Mouse (Mus musculus) MEL (cell line): ENCODE results near the gene Nadk. TPM values are rescaled to one million over a fixed set of nuclear protein-coding genes. Genes with fewer than 3 reads are reported as not detected.

Experiments
- DNase-seq: peaks from one replicate; pipeline ENCODE4 v3.0.0; 2011; ENCODE audit warnings: low read depth, low spot score
- H3K27ac ChIP-seq: 2 replicates; pipeline ENCODE4 v1.5.1; 2012; ENCODE audit warnings: low read depth, mild to moderate bottlenecking, control low read depth, low read length, moderate library complexity; ENCODE audit not compliant: control insufficient read depth
- H3K27me3 ChIP-seq, 2 experiments: fragments of 150-350 bp in 1 of 2; sonication (generic) in 1 of 2; 2 replicates each; pipeline ENCODE4 v1.6.1; 2012; ENCODE audit warnings: low read length in 2 of 2, mild to moderate bottlenecking in 2 of 2, improper control_type of control experiment in 1 of 2, moderate library complexity in 1 of 2; ENCODE audit not compliant: insufficient read depth in 2 of 2, control insufficient read depth in 1 of 2
- H3K36me3 ChIP-seq, 2 experiments: 2 replicates each; pipeline ENCODE4 v1.6.1; 2012 to 2014; ENCODE audit warnings: low read length in 2 of 2, improper control_type of control experiment in 1 of 2, inconsistent platforms in 1 of 2, mild to moderate bottlenecking in 1 of 2; ENCODE audit not compliant: insufficient read depth in 2 of 2, control insufficient read depth in 1 of 2
- H3K4me1 ChIP-seq, 2 experiments: fragments of 150-350 bp in 1 of 2; sonication (generic) in 1 of 2; 2 replicates each; pipeline ENCODE4 v1.6.1; 2012; ENCODE audit warnings: low read length in 2 of 2, improper control_type of control experiment in 1 of 2, mild to moderate bottlenecking in 1 of 2; ENCODE audit not compliant: insufficient read depth in 2 of 2, control insufficient read depth in 1 of 2
- H3K4me3 ChIP-seq, 2 experiments: fragments of 150-350 bp in 1 of 2; sonication (generic) in 1 of 2; 2 replicates each; pipeline ENCODE4 v1.5.1; 2012; ENCODE audit warnings: low read depth in 2 of 2, low read length in 2 of 2, mild to moderate bottlenecking in 2 of 2, moderate library complexity in 2 of 2, control low read depth in 1 of 2, improper control_type of control experiment in 1 of 2; ENCODE audit not compliant: control insufficient read depth in 1 of 2, insufficient read depth in 1 of 2
- H3K79me2 ChIP-seq: 2 replicates; pipeline ENCODE4 v1.6.1; 2012; ENCODE audit warnings: mild to moderate bottlenecking, low read length, moderate library complexity; ENCODE audit not compliant: control insufficient read depth, poor library complexity, insufficient read depth
- H3K9ac ChIP-seq: 2 replicates; pipeline ENCODE4 v1.6.1; 2012; ENCODE audit warnings: low read depth, mild to moderate bottlenecking, control low read depth, low read length, moderate library complexity; ENCODE audit not compliant: control insufficient read depth, poor library complexity, severe bottlenecking
- H3K9me3 ChIP-seq: fragments of 150-350 bp; sonication (generic); replicated peaks from 2 replicates; pipeline ENCODE4 v1.6.1; 2012; ENCODE audit warnings: mild to moderate bottlenecking, low read length, improper control_type of control experiment, moderate library complexity; ENCODE audit not compliant: insufficient read depth
- BHLHE40 ChIP-seq: IDR thresholded peaks from 2 replicates; pipeline ENCODE4 v1.6.1; 2012; ENCODE audit warnings: low read depth, mild to moderate bottlenecking, inconsistent platforms, low read length, improper control_type of control experiment, borderline replicate concordance
- CHD1 ChIP-seq: IDR thresholded peaks from 2 replicates; pipeline ENCODE4 v1.6.1; 2012; ENCODE audit warnings: low read depth, mild to moderate bottlenecking, inconsistent platforms, low read length, improper control_type of control experiment
- CHD2 ChIP-seq: IDR thresholded peaks from 2 replicates; pipeline ENCODE4 v1.6.1; 2011; ENCODE audit warnings: low read length, improper control_type of control experiment
- EP300 ChIP-seq, 2 experiments: IDR thresholded peaks; 2 replicates each; pipeline ENCODE4 v1.6.1; 2011; ENCODE audit warnings: improper control_type of control experiment in 2 of 2, low read length in 2 of 2, low read depth in 1 of 2, mild to moderate bottlenecking in 1 of 2
- GABPA ChIP-seq: IDR thresholded peaks from 2 replicates; pipeline ENCODE4 v1.6.1; 2012; ENCODE audit warnings: low read depth, mild to moderate bottlenecking, inconsistent platforms, low read length, improper control_type of control experiment, moderate library complexity
- GATA1 ChIP-seq: IDR thresholded peaks from 2 replicates; pipeline ENCODE4 v1.6.1; 2011; ENCODE audit warnings: low read depth, low read length, improper control_type of control experiment
- HCFC1 ChIP-seq: IDR thresholded peaks from 2 replicates; pipeline ENCODE4 v1.6.1; 2012; ENCODE audit warnings: low read depth, mild to moderate bottlenecking, inconsistent platforms, low read length, improper control_type of control experiment, moderate library complexity
- JUND ChIP-seq: IDR thresholded peaks from 2 replicates; pipeline ENCODE4 v1.6.1; 2011; ENCODE audit warnings: low read depth, mild to moderate bottlenecking, improper control_type of control experiment, low read length
- KAT2A ChIP-seq: conservative IDR thresholded peaks from 2 replicates; pipeline ENCODE4 v1.6.1; 2012; ENCODE audit warnings: low read depth, low read length, improper control_type of control experiment, inconsistent platforms
- MAX ChIP-seq: IDR thresholded peaks from 2 replicates; pipeline ENCODE4 v1.6.1; 2011; ENCODE audit warnings: low read length, improper control_type of control experiment
- MAZ ChIP-seq: IDR thresholded peaks from 2 replicates; pipeline ENCODE4 v1.6.1; 2012; ENCODE audit warnings: low read depth, mild to moderate bottlenecking, inconsistent platforms, low read length, improper control_type of control experiment
- MXI1 ChIP-seq: IDR thresholded peaks from 2 replicates; pipeline ENCODE4 v1.6.1; 2011; ENCODE audit warnings: mild to moderate bottlenecking, low read depth, low read length, improper control_type of control experiment
- MYB ChIP-seq: IDR thresholded peaks from 2 replicates; pipeline ENCODE4 v1.6.1; 2011; ENCODE audit warnings: mild to moderate bottlenecking, low read depth, low read length, improper control_type of control experiment
- POLR2A ChIP-seq, 2 experiments: IDR thresholded peaks; 2 replicates each; pipeline ENCODE4 v1.6.1; 2011 to 2012; ENCODE audit warnings: low read length in 2 of 2, mild to moderate bottlenecking in 2 of 2, control low read depth in 1 of 2, improper control_type of control experiment in 1 of 2, low read depth in 1 of 2, moderate library complexity in 1 of 2; ENCODE audit not compliant: control insufficient read depth in 1 of 2, insufficient read depth in 1 of 2, poor library complexity in 1 of 2
- POLR2AphosphoS2 ChIP-seq: IDR thresholded peaks from 2 replicates; pipeline ENCODE4 v1.6.1; 2011; ENCODE audit warnings: low read length, improper control_type of control experiment
- RAD21 ChIP-seq: IDR thresholded peaks from 2 replicates; pipeline ENCODE4 v1.6.1; 2011; ENCODE audit warnings: mild to moderate bottlenecking, low read depth, low read length, improper control_type of control experiment
- SIN3A ChIP-seq: IDR thresholded peaks from 2 replicates; pipeline ENCODE4 v1.6.1; 2012; ENCODE audit warnings: low read length, improper control_type of control experiment, inconsistent platforms
- SMC3 ChIP-seq: IDR thresholded peaks from 2 replicates; pipeline ENCODE4 v1.6.1; 2011; ENCODE audit warnings: low read depth, low read length, improper control_type of control experiment
- TAL1 ChIP-seq: IDR thresholded peaks from 2 replicates; pipeline ENCODE4 v1.6.1; 2012; ENCODE audit warnings: mild to moderate bottlenecking, inconsistent platforms, low read length, moderate library complexity, mixed read lengths
- TBP ChIP-seq: IDR thresholded peaks from 2 replicates; pipeline ENCODE4 v1.8.0; 2011; ENCODE audit warnings: low read depth, low read length, improper control_type of control experiment
- UBTF ChIP-seq: IDR thresholded peaks from 2 replicates; pipeline ENCODE4 v1.6.1; 2012; ENCODE audit warnings: low read depth, mild to moderate bottlenecking, inconsistent platforms, low read length, improper control_type of control experiment, moderate library complexity, borderline replicate concordance; ENCODE audit not compliant: insufficient read depth
- USF1 ChIP-seq: IDR thresholded peaks from 2 replicates; pipeline ENCODE4 v1.6.1; 2014; ENCODE audit warnings: low read depth, mild to moderate bottlenecking, inconsistent platforms, low read length, improper control_type of control experiment, moderate library complexity
- USF2 ChIP-seq, 2 experiments: IDR thresholded peaks; 2 replicates each; pipeline ENCODE4 v1.6.1; 2011 to 2012; ENCODE audit warnings: improper control_type of control experiment in 2 of 2, low read length in 2 of 2, borderline replicate concordance in 1 of 2, inconsistent platforms in 1 of 2, low read depth in 1 of 2, mild to moderate bottlenecking in 1 of 2; ENCODE audit not compliant: insufficient read depth in 1 of 2
- ZKSCAN1 ChIP-seq: IDR thresholded peaks from 2 replicates; pipeline ENCODE4 v1.6.1; 2012; ENCODE audit warnings: low read depth, mild to moderate bottlenecking, inconsistent platforms, low read length, improper control_type of control experiment, moderate library complexity
- ZNF384 ChIP-seq: IDR thresholded peaks from 2 replicates; pipeline ENCODE4 v1.6.1; 2012; ENCODE audit warnings: low read depth, mild to moderate bottlenecking, inconsistent platforms, low read length, improper control_type of control experiment
- polyA plus RNA-seq, 2 experiments: library from polyadenylated mRNA; stranded (reverse) in 1 of 2; unstranded in 1 of 2; fragments of >175 nt in 1 of 2; fragments of >200 nt in 1 of 2; gene quantifications; 2 replicates each; pipeline versions ENCODE4 v1.2.1 to v1.2.4; 2012; ENCODE audit warnings: low replicate concordance in 2 of 2, low read depth in 1 of 2; ENCODE audit not compliant: insufficient read length in 2 of 2, insufficient read depth in 1 of 2, missing spikeins in 1 of 2
- total RNA-seq: library from RNA; depleted of rRNA; stranded (reverse); fragments of 300-350 nt; gene quantifications from 2 replicates; pipeline ENCODE4 v1.2.3, GENCODE M21; 2012

Nadk gene
- total and polyA plus RNA-seq, 3 experiments, result 53.2 to 258 (median 151) TPM

- Histone ChIP-seq H3K9me3 (no peaks in the 10 kb centered on the region), H3K4me3 (no peak overlapping the region), H3K9ac (no peak overlapping the region), H3K27me3 (no peaks in the 10 kb centered on the region), H3K4me1 (peaks cover 0 to 5% of the 10 kb centered on the region in 2 experiments; a peak in 1 of 4 replicates), H3K27ac (no peak overlapping the region), H3K79me2 (peaks cover 9% of the 10 kb centered on the region), H3K36me3 (peaks cover 4 to 29% of the 10 kb centered on the region in 2 experiments; a peak in 3 of 4 replicates)
- no peak for DNase-seq
- TF ChIP-seq HCFC1, result no peak
- TF ChIP-seq KAT2A, result no peak
- TF ChIP-seq USF2 (IDR thresholded peaks at IDR 0.05; ENCODE audit: borderline replicate concordance in 1 of 2, insufficient read depth in 1 of 2, low read depth in 1 of 2, low read length in 2 of 2), result no peak
- no peak for TF ChIP-seq MYB
- no peak for TF ChIP-seq POLR2A (IDR thresholded peaks at IDR 0.05; ENCODE audit: control insufficient read depth in 1 of 2, insufficient read depth in 1 of 2, low read depth in 1 of 2, low read length in 2 of 2, poor library complexity in 1 of 2)
- TF ChIP-seq CHD2, result no peak
- TF ChIP-seq MAX, result no peak
- TF ChIP-seq CHD1, result no peak
- TF ChIP-seq GATA1, result no peak
- no peak for TF ChIP-seq ZNF384
- no peak for TF ChIP-seq TAL1
- TF ChIP-seq BHLHE40, result no peak
- TF ChIP-seq MXI1, result no peak
- no peak for TF ChIP-seq POLR2AphosphoS2
- TF ChIP-seq SMC3, result no peak
- TF ChIP-seq RAD21, result no peak
- no peak for TF ChIP-seq MAZ
- no peak for TF ChIP-seq SIN3A
- TF ChIP-seq, all 39 proteins: peak for 0
Measured at GRCm38 (mm10) chr4:155529294-155529693, 32.9 kb upstream of the Nadk start.

GRCm38 (mm10) chr4:155549993-155550392 is 12.2 kb upstream of the Nadk start:
- Histone ChIP-seq H3K79me2 (no peaks in the 10 kb centered on the region), H3K36me3 (peaks cover 8 to 27% of the 10 kb centered on the region in 2 experiments; a peak in 3 of 4 replicates), H3K9ac (no peak overlapping the region), H3K4me1 (0 out of 4 replicates have a peak, but pooled peaks cover 0 to 5% of the 10 kb centered on the region in 2 experiments), H3K4me3 (no peak overlapping the region), H3K27ac (no peak overlapping the region), H3K27me3 (no peaks in the 10 kb centered on the region), H3K9me3 (no peaks in the 10 kb centered on the region)
- TF ChIP-seq USF2 (IDR thresholded peaks at IDR 0.05; ENCODE audit: borderline replicate concordance in 1 of 2, insufficient read depth in 1 of 2, low read depth in 1 of 2, low read length in 2 of 2) (no peak), POLR2A (IDR thresholded peaks at IDR 0.05; ENCODE audit: control insufficient read depth in 1 of 2, insufficient read depth in 1 of 2, low read depth in 1 of 2, low read length in 2 of 2, poor library complexity in 1 of 2) (no peak), USF1 (no peak), EP300 (IDR thresholded peaks at IDR 0.05; ENCODE audit: low read depth in 1 of 2, low read length in 2 of 2) (no peak), UBTF (no peak), TAL1 (no peak), MAX (no peak), GABPA (no peak), ZKSCAN1 (no peak), TBP (no peak), JUND (no peak), SMC3 (no peak)
- no peak for DNase-seq
